Mouse (Mus musculus) stomach, postnatal 0 days (tissue): ENCODE measurements at regions not wholly inside any gene's neighbourhood (a gene's known extent, or its start where the extent isn't known, plus 50 kb on each side); places are given as distances from the start of the nearest gene placed in this dataset.

Experiments used
- CTCF ChIP-seq: IDR thresholded peaks from 2 replicates; pipeline ENCODE4 v1.5.1; 2016; ENCODE audit warnings: antibody characterized with exemption, low read depth, mild to moderate bottlenecking, moderate library complexity
- EP300 ChIP-seq: optimal IDR thresholded peaks from 2 replicates; pipeline ENCODE3; 2016; ENCODE audit warnings: antibody characterized with exemption

GRCm38 (mm10) chr2:147529161-147529560 lies 167.4 kb downstream of the Pax1 start:
- no peak for TF ChIP-seq CTCF
- no peak for TF ChIP-seq EP300
